Mouse (Mus musculus) spleen, adult 2 months (tissue): ENCODE data around the gene Mettl13. TPM values are rescaled to one million over a fixed set of nuclear protein-coding genes. Genes with fewer than 3 reads are reported as not detected.

Experiments
- DNase-seq, 2 experiments: peaks; one replicate each; pipeline versions ENCODE4 v3.0.0 to v3.0.0-alpha.2; 2012 to 2021; ENCODE audit warnings: low spot score in 2 of 2, low read depth in 1 of 2
- H3K27ac ChIP-seq: fragments of 200-500 bp; 2 replicates; pipeline ENCODE4 v1.5.1; 2012; ENCODE audit warnings: low read length, inconsistent platforms; ENCODE audit not compliant: insufficient read depth
- H3K27me3 ChIP-seq: fragments of 200-500 bp; 2 replicates; pipeline ENCODE4 v1.6.1; 2012; ENCODE audit warnings: mild to moderate bottlenecking, moderate library complexity, low read length, inconsistent platforms; ENCODE audit not compliant: control insufficient read depth, insufficient read depth
- H3K36me3 ChIP-seq: fragments of 200-500 bp; 2 replicates; pipeline ENCODE4 v1.6.1; 2012; ENCODE audit warnings: mild to moderate bottlenecking, low read length, inconsistent platforms; ENCODE audit not compliant: control insufficient read depth, insufficient read depth
- H3K4me1 ChIP-seq: fragments of 200-500 bp; 2 replicates; pipeline ENCODE4 v1.6.1; 2011; ENCODE audit warnings: inconsistent platforms; ENCODE audit not compliant: control insufficient read depth, insufficient read depth, insufficient read length
- H3K4me3 ChIP-seq: fragments of 200-500 bp; 2 replicates; pipeline ENCODE4 v1.5.1; 2011; ENCODE audit warnings: mild to moderate bottlenecking, inconsistent platforms; ENCODE audit not compliant: insufficient read depth, insufficient read length; ENCODE audit errors: extremely low read depth
- CTCF ChIP-seq: fragments of 200-500 bp; IDR thresholded peaks from 2 replicates; pipeline ENCODE4 v1.5.1; 2011; ENCODE audit warnings: mild to moderate bottlenecking, inconsistent platforms; ENCODE audit not compliant: insufficient read depth, insufficient read length, insufficient replicate concordance; ENCODE audit errors: extremely low read depth
- POLR2A ChIP-seq: fragments of 200-500 bp; IDR thresholded peaks from 2 replicates; pipeline ENCODE4 v1.6.1; 2011; ENCODE audit warnings: low read depth, low read length, inconsistent platforms
- WGBS: fragments of 180-500 bp; shearing (Covaris S2); methylation state at CpG from one replicate; pipeline ENCODE4 v1.1.7; 2018; 5-methylcytosine and 5-hydroxymethylcytosine counted together
- polyA plus RNA-seq: library from polyadenylated mRNA; depleted of rRNA; stranded (reverse); fragments of >200 nt; gene quantifications from 2 replicates; pipeline ENCODE4 v1.2.3, GENCODE M21; 2012

Mettl13 gene
- polyA plus RNA-seq, 1 experiment, result 4.3 TPM

- Histone ChIP-seq H3K4me3 (no peak overlapping the region), H3K36me3 (no peaks in the 10 kb centered on the region), H3K27me3 (no peaks in the 10 kb centered on the region), H3K27ac (no peak overlapping the region), H3K4me1 (no peaks in the 10 kb centered on the region)
- 90% methylated on average over 3 of the region's 3 CpGs for WGBS
- no peak for DNase-seq
- TF ChIP-seq CTCF (no peak), POLR2A (no peak)
Measured at GRCm38 (mm10) chr1:162554193-162554592, 5.8 kb upstream of the Mettl13 start.

- Histone ChIP-seq H3K27me3 (no peaks in the 10 kb centered on the region), H3K27ac (no peak overlapping the region), H3K4me1 (no peaks in the 10 kb centered on the region), H3K4me3 (no peak overlapping the region), H3K36me3 (no peaks in the 10 kb centered on the region)
- WGBS, result 80% methylated on average over 9 of the region's 9 CpGs
- DNase-seq, result no peak
- TF ChIP-seq CTCF (no peak), POLR2A (no peak)
Measured at GRCm38 (mm10) chr1:162552956-162553355, 4.6 kb upstream of the Mettl13 start.

- Histone ChIP-seq H3K4me3 (no peak overlapping the region), H3K4me1 (peaks cover 5% of the 10 kb centered on the region), H3K27ac (no peak overlapping the region), H3K27me3 (no peaks in the 10 kb centered on the region), H3K36me3 (peaks cover 4% of the 10 kb centered on the region; the same call in 1 of the 2 replicates)
- TF ChIP-seq CTCF, result no peak
- no peak for TF ChIP-seq POLR2A
- WGBS, result 70% methylated on average over 5 of the region's 5 CpGs
- DNase-seq, result peak in 1 of 2 experiments; percentile 50
Measured at GRCm38 (mm10) chr1:162549615-162550283, 1.4 kb upstream of the Mettl13 start.

GRCm38 (mm10) chr1:162548917-162549613 is 714 bp upstream of the Mettl13 start:
- no peak overlapping the region for H3K27ac ChIP-seq
- 0 out of 2 replicates have a peak overlapping the region, but pooled peaks have one; percentile 60 for H3K4me3 ChIP-seq
- DNase-seq, result no peak
- H3K27me3 ChIP-seq, result no peaks in the 10 kb centered on the region
- WGBS, result 45% methylated on average over 10 of the region's 10 CpGs
- TF ChIP-seq CTCF (no peak), POLR2A (no peak)
- peaks cover 5% of the 10 kb centered on the region for H3K4me1 ChIP-seq
- H3K36me3 ChIP-seq, result peaks cover 5% of the 10 kb centered on the region

- Histone ChIP-seq H3K4me3 (peak overlapping the region; percentile 67; the same call in 1 of the 2 replicates), H3K27ac (no peak overlapping the region), H3K27me3 (no peaks in the 10 kb centered on the region), H3K4me1 (peaks cover 5% of the 10 kb centered on the region), H3K36me3 (peaks cover 15% of the 10 kb centered on the region)
- 3% methylated on average over 10 of the region's 10 CpGs for WGBS
- TF ChIP-seq POLR2A, result no peak
- TF ChIP-seq CTCF, result no peak
- DNase-seq, result no peak
Measured at GRCm38 (mm10) chr1:162547607-162548006, 744 bp downstream of the Mettl13 start.

- TF ChIP-seq CTCF (no peak), POLR2A (no peak)
- H3K27ac ChIP-seq, result no peak overlapping the region
- peaks cover 5% of the 10 kb centered on the region for H3K4me1 ChIP-seq
- H3K4me3 ChIP-seq, result no peak overlapping the region
- 70% methylated on average over 1 of the region's 1 CpGs for WGBS
- no peaks in the 10 kb centered on the region for H3K27me3 ChIP-seq
- H3K36me3 ChIP-seq, result peaks cover 22% of the 10 kb centered on the region
- no peak for DNase-seq
Measured at GRCm38 (mm10) chr1:162543231-162543630, 5.1 kb downstream of the Mettl13 start.
